Mouse (Mus musculus) forebrain, postnatal 0 days (tissue): ENCODE measurements around the gene Hltf. TPM values are rescaled to one million over a fixed set of nuclear protein-coding genes. Genes with fewer than 3 reads are reported as not detected.
"Not testable (repeated sequence)": the region's sequence is repeated elsewhere in the genome, so short reads cannot be mapped to it uniquely, and the experiment has no call there.

Source experiments
- ATAC-seq: fragments of 200-750 bp; cut with Nextera tagmentation; 2 replicates; pipeline ENCODE4 v1.8.0; 2017; ENCODE audit warnings: mild to moderate bottlenecking, moderate library complexity
- DNase-seq: peaks from one replicate; pipeline ENCODE4 v3.0.0-alpha.2; 2015
- H3K27ac ChIP-seq: fragments of 300-500 bp; sonication (generic); 2 replicates; pipeline ENCODE4 v1.5.1; 2014; ENCODE audit warnings: low read depth, mild to moderate bottlenecking, antibody characterized with exemption, low read length, moderate library complexity, mixed read lengths
- H3K27me3 ChIP-seq: fragments of 300-500 bp; sonication (generic); 2 replicates; pipeline ENCODE4 v1.6.1; 2014; ENCODE audit warnings: mild to moderate bottlenecking, low read length, mixed read lengths; ENCODE audit not compliant: insufficient read depth
- H3K36me3 ChIP-seq: fragments of 300-500 bp; sonication (generic); 2 replicates; pipeline ENCODE4 v1.6.1; 2014; ENCODE audit warnings: mild to moderate bottlenecking, moderate library complexity; ENCODE audit not compliant: insufficient read depth
- H3K4me1 ChIP-seq: fragments of 300-500 bp; sonication (generic); 2 replicates; pipeline ENCODE4 v1.6.1; 2014; ENCODE audit warnings: antibody characterized with exemption; ENCODE audit not compliant: insufficient read depth
- H3K4me2 ChIP-seq: fragments of 300-500 bp; sonication (generic); 2 replicates; pipeline ENCODE4 v1.6.1; 2014; ENCODE audit warnings: low read depth, mild to moderate bottlenecking, moderate library complexity
- H3K4me3 ChIP-seq: fragments of 300-500 bp; sonication (generic); 2 replicates; pipeline ENCODE4 v1.5.1; 2014; ENCODE audit warnings: low read depth, low read length, mixed read lengths
- H3K9ac ChIP-seq: fragments of 300-500 bp; sonication (generic); 2 replicates; pipeline ENCODE4 v1.6.1; 2014; ENCODE audit warnings: mild to moderate bottlenecking
- H3K9me3 ChIP-seq: fragments of 300-500 bp; sonication (generic); 2 replicates; pipeline ENCODE4 v1.6.1; 2016; ENCODE audit warnings: low read length
- CTCF ChIP-seq: sonication (generic); IDR thresholded peaks from 2 replicates; pipeline ENCODE4 v1.5.1; 2016; ENCODE audit warnings: antibody characterized with exemption, control low read depth, low read depth
- WGBS: fragments of 180-500 bp; shearing (Covaris S2); extraction: QIAGEN DNeasy Blood & Tissue Kit; methylation state at CpG from one replicate; pipeline ENCODE4 v1.1.7; 2014; 5-methylcytosine and 5-hydroxymethylcytosine counted together
- polyA plus RNA-seq: library from polyadenylated mRNA; unstranded; fragments of >200 nt; fragmentation: Nextera tagmentation; extraction: Ambion mirVana; gene quantifications from 2 replicates; pipeline ENCODE4 v1.2.1, GENCODE M21; 2015
- total RNA-seq: library from RNA; depleted of rRNA; stranded (reverse); fragments of >200 nt; gene quantifications from 2 replicates; pipeline ENCODE4 v1.2.3, GENCODE M21; 2014

Hltf gene
- total and polyA plus RNA-seq, 2 experiments from 2014 or later = 8.0 to 16.2 TPM

DNA sequence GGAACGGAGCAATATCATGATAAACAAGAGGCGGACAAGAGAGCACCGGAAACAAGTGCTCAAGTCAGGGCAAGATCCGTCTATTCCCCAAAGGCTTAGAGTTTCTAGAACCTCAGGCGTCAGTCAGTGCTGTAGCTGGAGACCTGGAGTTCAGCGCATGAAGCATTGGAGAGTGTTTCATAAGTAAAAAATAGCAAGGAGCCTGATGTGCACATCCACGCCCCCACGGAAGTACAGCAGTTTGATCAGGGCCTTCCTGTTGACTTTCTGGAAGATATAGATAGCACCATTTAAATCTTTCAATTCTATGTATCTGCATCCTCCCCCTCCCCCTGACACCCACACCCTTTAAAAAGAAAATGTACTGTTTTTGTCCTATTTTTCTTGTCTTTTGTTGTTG lies 46.7 kb downstream of the Hltf start:
- WGBS = 93% methylated on average over 8 of the region's 8 CpGs
- H3K27ac ChIP-seq = no peak overlapping the region
- H3K4me1 ChIP-seq = no peaks in the 10 kb centered on the region

DNA sequence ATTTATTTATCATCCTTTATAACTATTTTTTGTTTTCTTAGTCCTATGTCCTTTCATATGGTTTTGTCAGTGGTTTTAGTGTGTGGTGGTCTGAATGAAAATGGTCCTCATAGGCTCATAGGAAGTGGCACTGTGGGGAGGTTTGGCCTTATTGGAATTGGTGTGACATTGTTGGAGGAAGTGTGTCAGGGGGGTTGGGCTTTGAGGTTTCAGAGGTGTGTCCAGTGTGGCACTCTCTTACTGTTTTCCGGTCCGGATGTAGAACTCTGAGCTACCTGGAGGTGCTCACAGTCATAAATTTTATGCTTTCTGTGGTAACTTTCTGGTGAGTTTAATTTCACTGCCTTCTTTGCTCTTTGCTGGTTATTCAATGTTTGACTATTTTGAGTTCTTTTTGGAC lies 47.2 kb downstream of the Hltf start:
- Histone ChIP-seq H3K4me1 (no peaks in the 10 kb centered on the region), H3K4me2 (no peak overlapping the region), H3K4me3 (no peak overlapping the region), H3K27me3 (no peaks in the 10 kb centered on the region), H3K9ac (no peak overlapping the region), H3K36me3 (peaks cover 9% of the 10 kb centered on the region; the same call in 1 of the 2 replicates), H3K27ac (no peak overlapping the region), H3K9me3 (no peaks in the 10 kb centered on the region)
- no peak for TF ChIP-seq CTCF
- DNase-seq = no peak
- WGBS = 100% methylated on average over 2 of the region's 2 CpGs
- no peak for ATAC-seq

More for the DNA sequence above, 46.7 kb downstream of the Hltf start:
- Histone ChIP-seq H3K36me3 (peaks cover 9% of the 10 kb centered on the region; the same call in 1 of the 2 replicates), H3K27me3 (no peaks in the 10 kb centered on the region), H3K4me3 (no peak overlapping the region), H3K9me3 (no peaks in the 10 kb centered on the region), H3K9ac (no peak overlapping the region), H3K4me2 (no peak overlapping the region)
- ATAC-seq = no peak
- TF ChIP-seq CTCF = no peak
- no peak for DNase-seq

- whole genome bisulfite sequencing = 51% methylated on average over 5 of the region's 5 CpGs
- DNase-seq (peak; percentile 14), ATAC-seq (no peak)
- Histone ChIP-seq H3K36me3 (peaks cover 15% of the 10 kb centered on the region), H3K27me3 (no peaks in the 10 kb centered on the region), H3K4me3 (no peak overlapping the region), H3K27ac (no peak overlapping the region), H3K9ac (no peak overlapping the region), H3K9me3 (no peaks in the 10 kb centered on the region), H3K4me1 (no peaks in the 10 kb centered on the region), H3K4me2 (no peak overlapping the region)
- TF ChIP-seq CTCF = no peak
These were observed 51.3 kb downstream of the Hltf start for GRCm38 (mm10) chr3:20108881-20109280.

- no peak overlapping the region for H3K4me3 ChIP-seq
- no peak overlapping the region for H3K9ac ChIP-seq
- no peaks in the 10 kb centered on the region for H3K9me3 ChIP-seq
- DNase-seq (no peak), ATAC-seq (no peak)
- H3K27ac ChIP-seq = no peak overlapping the region
- H3K27me3 ChIP-seq = no peaks in the 10 kb centered on the region
- H3K4me2 ChIP-seq = no peak overlapping the region
- TF ChIP-seq CTCF = no peak
- WGBS = 95% methylated on average over 2 of the region's 2 CpGs
- no peaks in the 10 kb centered on the region for H3K4me1 ChIP-seq
- H3K36me3 ChIP-seq = peaks cover 15% of the 10 kb centered on the region
These were observed 54.3 kb downstream of the Hltf start for GRCm38 (mm10) chr3:20111913-20112312.

DNA sequence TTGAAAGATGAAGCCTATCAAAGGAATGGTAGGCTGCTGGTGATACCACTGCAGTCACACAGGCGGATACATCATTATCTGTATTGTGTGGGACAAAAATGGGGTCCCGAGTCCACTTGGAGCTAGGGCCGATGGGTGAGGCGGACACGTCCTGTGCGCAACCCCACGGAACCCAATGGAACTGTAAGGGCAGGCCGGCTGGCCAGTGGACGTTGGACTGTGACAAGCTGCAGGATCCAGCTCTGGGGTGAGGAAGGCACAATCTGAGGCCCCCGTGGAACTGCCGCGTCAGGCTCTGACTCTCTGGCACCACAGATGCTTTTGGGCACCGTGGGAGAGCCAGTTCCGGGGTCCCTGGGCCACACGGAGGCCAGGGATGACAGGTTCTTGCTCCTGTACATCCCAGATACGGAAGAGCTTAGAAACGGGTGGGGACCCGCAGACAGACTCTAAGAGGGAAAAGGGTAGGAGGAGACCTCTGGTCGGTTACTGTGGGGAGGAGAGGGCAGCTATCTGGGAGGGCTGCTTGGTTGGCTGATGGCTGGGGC lies 61.5 kb downstream of the Hltf start:
- ATAC-seq (no peak), DNase-seq (no peak)
- H3K9me3 ChIP-seq = no peaks in the 10 kb centered on the region
- H3K9ac ChIP-seq = no peak overlapping the region
- TF ChIP-seq CTCF = no peak
- WGBS = 91% methylated on average over 19 of the region's 19 CpGs
- H3K36me3 ChIP-seq = peaks cover 9% of the 10 kb centered on the region; the same call in 1 of the 2 replicates
- no peaks in the 10 kb centered on the region for H3K4me1 ChIP-seq
- no peaks in the 10 kb centered on the region for H3K27me3 ChIP-seq
- H3K4me3 ChIP-seq = no peak overlapping the region
- no peak overlapping the region for H3K27ac ChIP-seq
- H3K4me2 ChIP-seq = no peak overlapping the region

- WGBS = 56% methylated on average over 4 of the region's 4 CpGs
- no peaks in the 10 kb centered on the region for H3K27me3 ChIP-seq
These were observed 62.2 kb downstream of the Hltf start for GRCm38 (mm10) chr3:20119686-20120244.

DNA sequence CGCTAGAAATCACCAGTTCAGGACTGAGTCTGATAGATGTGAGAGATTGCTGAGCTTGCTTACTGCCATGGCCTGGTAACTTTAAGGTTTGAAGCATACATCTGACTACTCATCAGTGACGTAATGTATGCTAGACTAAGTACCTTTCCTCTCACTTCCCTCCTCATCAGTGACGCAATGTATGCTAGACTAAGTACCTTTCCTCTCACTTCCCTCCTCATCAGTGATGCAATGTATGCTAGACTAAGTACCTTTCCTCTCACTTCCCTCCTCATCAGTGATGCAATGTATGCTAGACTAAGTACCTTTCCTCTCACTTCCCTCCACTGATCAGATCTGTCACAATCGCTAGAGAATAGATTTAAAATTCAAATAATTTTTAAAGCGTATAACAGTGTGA lies 64.0 kb downstream of the Hltf start:
- ATAC-seq = not testable (repeated sequence)

More at GRCm38 (mm10) chr3:20119686-20120244, 62.2 kb downstream of the Hltf start:
- Histone ChIP-seq H3K27ac (no peak overlapping the region), H3K9me3 (no peaks in the 10 kb centered on the region), H3K4me1 (no peaks in the 10 kb centered on the region), H3K9ac (no peak overlapping the region), H3K36me3 (peaks cover 9% of the 10 kb centered on the region; the same call in 1 of the 2 replicates), H3K4me3 (no peak overlapping the region), H3K4me2 (no peak overlapping the region)
- ATAC-seq (no peak), DNase-seq (no peak)
- no peak for TF ChIP-seq CTCF

More for the DNA sequence above, 64.0 kb downstream of the Hltf start:
- H3K4me1 ChIP-seq, H3K4me3 ChIP-seq, H3K27me3 ChIP-seq, H3K27ac ChIP-seq, H3K9me3 ChIP-seq, DNase-seq, H3K36me3 ChIP-seq, H3K9ac ChIP-seq, H3K4me2 ChIP-seq: not testable (repeated sequence)
- 93% methylated on average over 5 of the region's 5 CpGs for WGBS
